Mouse (Mus musculus) embryonic fibroblast, embryonic 13.5 days (primary cell): Measurements from ENCODE around the gene Car2. TPM values are rescaled to one million over a fixed set of nuclear protein-coding genes. Genes with fewer than 3 reads are reported as not detected.

Experiments
- H3K27ac ChIP-seq: 2 replicates; pipeline ENCODE4 v1.5.1; 2012; ENCODE audit warnings: low read length, control low read depth, inconsistent platforms; ENCODE audit not compliant: insufficient read depth
- H3K4me1 ChIP-seq: 2 replicates; pipeline ENCODE4 v1.6.1; 2011; ENCODE audit warnings: low read length; ENCODE audit not compliant: control insufficient read depth, insufficient read depth
- H3K4me3 ChIP-seq: 2 replicates; pipeline ENCODE4 v1.5.1; 2011; ENCODE audit warnings: mild to moderate bottlenecking, control low read depth, low read length; ENCODE audit not compliant: insufficient read depth
- CTCF ChIP-seq: IDR thresholded peaks from 2 replicates; pipeline ENCODE4 v1.5.1; 2011; ENCODE audit warnings: mild to moderate bottlenecking, control low read depth, low read length, moderate library complexity, borderline replicate concordance; ENCODE audit not compliant: insufficient read depth
- POLR2A ChIP-seq: IDR thresholded peaks from 2 replicates; pipeline ENCODE4 v1.6.1; 2011; ENCODE audit warnings: low read depth, mild to moderate bottlenecking, control low read depth, low read length, moderate library complexity
- polyA plus RNA-seq: library from polyadenylated mRNA; stranded (reverse); fragments of >200 nt; gene quantifications from 2 replicates; pipeline ENCODE4 v1.2.4, GENCODE M21; 2011; ENCODE audit warnings: low read depth; ENCODE audit not compliant: missing spikeins, insufficient read length

The Car2 gene
- polyA plus RNA-seq, 1 experiment: 0.83 TPM

DNA sequence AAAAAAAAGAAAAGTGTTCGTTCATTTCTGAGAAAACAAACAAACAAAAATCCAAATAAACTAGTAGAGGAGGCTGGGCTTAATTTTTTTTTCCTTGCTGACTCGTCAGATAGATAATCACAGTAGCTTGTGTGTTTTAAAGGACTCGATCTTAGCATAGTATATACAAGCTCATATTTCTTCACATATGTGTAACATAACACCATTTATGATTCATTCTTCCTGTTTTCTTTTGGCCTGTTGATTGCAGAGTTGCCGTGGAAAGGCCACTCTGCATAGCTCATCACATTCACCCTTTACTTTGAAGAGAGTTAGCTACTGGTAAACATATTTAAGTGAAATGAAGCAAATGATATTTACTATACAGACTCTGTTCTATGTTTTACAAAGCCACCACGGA is 7.6 kb downstream of the Car2 start:
- no peak overlapping the region for H3K27ac ChIP-seq
- TF ChIP-seq CTCF (no peak), POLR2A (no peak)
- no peak overlapping the region for H3K4me3 ChIP-seq
- H3K4me1 ChIP-seq: no peaks in the 10 kb centered on the region

DNA sequence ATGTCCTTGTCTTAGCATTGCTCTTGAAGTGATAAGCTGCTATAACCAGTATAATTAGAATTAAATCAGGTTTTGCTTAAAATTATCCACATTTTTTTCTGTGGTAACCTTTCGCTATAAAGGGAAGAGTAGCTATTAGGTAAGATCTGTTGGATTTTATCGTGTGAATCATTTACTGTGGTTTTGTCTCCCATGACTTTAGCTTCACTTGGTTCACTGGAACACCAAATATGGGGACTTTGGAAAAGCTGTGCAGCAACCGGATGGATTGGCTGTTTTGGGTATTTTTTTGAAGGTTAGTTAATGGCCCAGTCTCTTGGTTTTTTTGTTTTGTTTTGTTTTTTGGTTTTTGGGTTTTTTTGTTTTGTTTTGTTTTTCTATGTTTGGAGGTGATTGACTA is 9.3 kb downstream of the Car2 start:
- Histone ChIP-seq H3K4me3 (no peak overlapping the region), H3K27ac (no peak overlapping the region), H3K4me1 (peaks cover 3% of the 10 kb centered on the region; the same call in 1 of the 2 replicates)
- no peak for TF ChIP-seq POLR2A
- TF ChIP-seq CTCF: no peak

DNA sequence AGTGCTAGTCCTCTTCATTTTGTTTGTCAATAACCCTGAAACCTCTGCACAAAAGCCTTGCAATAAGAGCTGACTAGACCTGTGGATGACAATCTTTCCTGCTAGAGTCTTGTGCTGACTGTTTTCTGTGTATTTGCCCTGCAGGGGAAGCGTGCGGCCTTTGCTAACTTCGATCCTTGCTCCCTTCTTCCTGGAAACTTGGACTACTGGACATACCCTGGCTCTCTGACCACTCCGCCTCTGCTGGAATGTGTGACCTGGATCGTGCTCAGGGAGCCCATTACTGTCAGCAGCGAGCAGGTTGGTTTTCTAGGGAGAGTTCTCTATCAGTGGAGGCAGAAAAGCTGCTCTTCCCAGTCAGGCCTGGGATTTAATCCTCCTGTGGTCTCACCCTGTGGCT is 11.7 kb downstream of the Car2 start:
- peaks cover 3% of the 10 kb centered on the region; the same call in 1 of the 2 replicates for H3K4me1 ChIP-seq
- TF ChIP-seq CTCF (no peak), POLR2A (no peak)

DNA sequence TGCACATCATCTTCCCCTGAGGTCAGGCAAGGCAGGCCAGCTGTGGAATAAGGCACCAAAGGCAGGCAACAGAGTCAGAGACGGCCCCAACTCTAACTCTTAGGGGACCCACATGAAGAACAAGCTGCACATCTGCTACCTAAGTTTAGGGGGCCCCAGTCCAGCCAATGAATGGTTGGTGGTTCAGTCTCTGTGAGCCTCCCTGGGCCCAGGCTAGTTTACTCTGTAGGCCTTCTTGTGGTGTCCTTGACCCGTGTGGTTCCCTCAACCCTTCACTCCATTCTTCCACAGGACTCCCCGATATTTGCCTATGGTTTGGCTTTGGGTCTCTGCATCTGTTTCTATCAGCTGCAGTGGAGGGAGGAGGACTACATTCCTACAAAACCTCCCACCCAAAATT is 17.3 kb downstream of the Car2 start:
- Histone ChIP-seq H3K27ac (no peak overlapping the region), H3K4me3 (no peak overlapping the region)
- TF ChIP-seq CTCF (no peak), POLR2A (no peak)

More for the DNA sequence above, 11.7 kb downstream of the Car2 start:
- Histone ChIP-seq H3K4me3 (no peak overlapping the region), H3K27ac (no peak overlapping the region)

DNA sequence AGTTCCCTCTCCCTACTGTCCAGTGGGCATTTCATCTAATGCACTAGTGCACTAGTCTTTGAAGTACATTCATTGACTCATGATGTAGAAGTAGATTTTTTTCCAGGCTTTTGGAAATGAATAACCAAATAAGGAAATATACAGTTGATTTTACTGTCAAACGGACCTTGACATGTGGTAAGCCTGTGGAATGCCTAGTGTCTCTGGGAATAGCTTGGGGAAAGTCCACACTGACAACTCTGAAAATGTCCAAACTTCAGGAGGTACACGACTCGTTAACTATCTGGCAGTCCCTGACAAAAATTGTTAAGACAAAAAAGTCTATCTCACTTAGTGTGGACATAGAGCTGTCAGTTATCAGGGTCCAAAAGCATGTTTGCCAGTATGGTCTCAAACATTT is 18.1 kb downstream of the Car2 start:
- Histone ChIP-seq H3K27ac (no peak overlapping the region), H3K4me3 (no peak overlapping the region), H3K4me1 (peaks cover 2% of the 10 kb centered on the region; the same call in 1 of the 2 replicates)
- TF ChIP-seq CTCF (no peak), POLR2A (no peak)

More for the DNA sequence above, 17.3 kb downstream of the Car2 start:
- H3K4me1 ChIP-seq: peaks cover 3% of the 10 kb centered on the region; the same call in 1 of the 2 replicates

DNA sequence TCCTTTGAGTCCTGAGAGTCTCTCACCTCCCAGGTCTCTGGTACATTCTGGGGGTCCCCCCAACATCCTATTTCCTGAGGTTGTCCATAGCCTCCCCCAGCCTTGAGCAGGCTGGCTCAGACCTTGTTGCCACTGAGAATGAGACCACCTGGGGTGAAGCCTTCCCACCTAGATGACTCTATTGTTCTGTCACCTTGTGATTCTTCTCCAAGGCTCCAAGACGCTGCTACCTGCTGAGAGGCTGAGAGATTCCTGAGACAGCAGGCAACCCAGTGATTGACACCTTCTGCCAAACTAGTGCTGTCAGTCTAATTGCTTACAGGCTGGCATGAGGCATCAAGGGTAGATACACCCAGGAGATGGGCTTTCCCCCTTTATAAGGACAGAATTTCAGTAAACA is 21.2 kb downstream of the Car2 start:
- Histone ChIP-seq H3K4me1 (no peaks in the 10 kb centered on the region), H3K27ac (no peak overlapping the region), H3K4me3 (no peak overlapping the region)
- TF ChIP-seq CTCF: no peak
- no peak for TF ChIP-seq POLR2A

DNA sequence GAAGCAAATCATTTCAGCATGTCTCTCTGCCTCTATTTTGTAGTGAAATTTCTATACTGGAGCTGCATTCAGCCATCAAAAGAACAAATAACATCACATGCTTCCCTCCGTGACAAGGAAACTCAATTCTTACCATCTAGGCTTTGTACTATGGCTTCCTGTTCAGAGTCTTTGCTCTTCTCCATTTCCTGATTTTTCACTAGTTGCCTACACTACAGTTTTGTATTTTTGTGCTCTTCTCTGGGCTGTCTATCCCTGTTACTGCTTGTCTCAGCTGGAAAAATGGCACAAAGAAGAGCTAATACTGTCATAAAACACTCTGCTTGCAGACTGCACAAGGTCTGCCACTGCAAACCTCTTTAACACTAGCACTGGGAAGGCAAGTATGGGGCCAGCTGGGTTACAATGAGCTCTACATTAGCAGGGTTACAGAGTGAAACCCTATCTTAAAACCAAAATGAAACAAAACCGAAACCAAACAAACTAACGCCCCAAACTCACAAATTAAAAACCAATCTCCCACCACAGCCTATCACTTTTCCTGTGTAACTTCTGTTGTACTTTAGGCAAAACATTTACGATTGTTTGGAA is 26.0 kb downstream of the Car2 start:
- no peak overlapping the region for H3K27ac ChIP-seq
- TF ChIP-seq CTCF (no peak), POLR2A (no peak)

DNA sequence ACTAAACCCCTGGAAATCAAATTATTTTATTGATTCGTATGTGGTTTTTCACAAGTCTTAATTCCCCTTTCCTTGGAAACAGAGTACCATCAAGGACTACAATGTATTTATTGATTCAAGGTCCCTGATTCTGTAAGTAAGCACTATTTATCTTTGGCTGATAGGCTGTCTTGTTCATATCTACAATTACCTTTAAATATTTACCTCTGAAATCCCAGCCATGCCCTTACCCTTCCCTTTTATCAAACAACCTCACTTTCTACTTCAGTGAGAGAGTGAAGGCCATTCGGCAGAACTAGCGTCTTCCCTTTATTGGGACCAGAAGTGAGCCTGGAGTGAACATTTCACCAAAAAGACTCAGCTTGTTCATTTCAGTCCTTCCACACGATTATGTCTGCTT is 27.7 kb downstream of the Car2 start:
- Histone ChIP-seq H3K4me1 (no peaks in the 10 kb centered on the region), H3K27ac (no peak overlapping the region), H3K4me3 (no peak overlapping the region)
- no peak for TF ChIP-seq POLR2A
- no peak for TF ChIP-seq CTCF

More for the DNA sequence above, 26.0 kb downstream of the Car2 start:
- Histone ChIP-seq H3K4me3 (no peak overlapping the region), H3K4me1 (no peaks in the 10 kb centered on the region)

DNA sequence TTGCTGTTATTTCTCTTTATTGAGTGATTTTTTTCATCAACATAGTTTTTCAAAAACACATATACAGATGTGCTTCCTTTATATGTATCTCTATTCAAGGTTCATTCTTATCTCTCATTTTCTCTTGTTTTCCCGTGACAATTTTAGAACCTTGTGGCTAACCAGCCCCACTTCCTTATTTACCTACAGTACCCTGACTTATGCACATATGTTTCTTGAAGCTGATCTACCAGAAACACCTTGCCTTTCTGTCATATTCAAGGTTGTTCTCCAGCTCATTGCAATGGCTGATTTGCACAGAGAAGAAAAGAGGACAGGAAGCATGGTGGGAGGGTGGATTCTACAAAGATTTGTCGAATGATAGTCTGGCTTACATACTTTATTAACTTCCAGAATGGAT is 29.3 kb downstream of the Car2 start:
- no peak overlapping the region for H3K27ac ChIP-seq
- no peaks in the 10 kb centered on the region for H3K4me1 ChIP-seq
- H3K4me3 ChIP-seq: no peak overlapping the region
- no peak for TF ChIP-seq CTCF
- no peak for TF ChIP-seq POLR2A

DNA sequence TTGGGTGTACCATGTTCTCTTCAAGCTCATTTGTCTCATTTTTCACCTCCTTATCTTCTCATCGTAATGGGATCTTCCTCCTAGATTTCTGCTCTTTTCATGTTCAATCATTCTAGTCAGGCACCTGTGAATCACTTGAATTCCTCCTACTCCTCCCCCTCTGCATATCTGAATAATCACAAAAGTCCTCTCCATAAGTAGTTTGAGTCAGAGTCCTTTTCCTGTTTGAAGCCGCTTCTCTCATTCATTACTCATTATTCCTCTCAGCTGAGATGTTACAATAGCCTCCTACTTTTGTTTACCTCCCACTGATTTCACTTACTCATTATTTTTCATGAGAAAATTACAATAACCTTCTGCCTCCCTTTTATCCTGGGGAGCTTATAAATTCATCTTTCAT is 31.2 kb downstream of the Car2 start:
- H3K4me1 ChIP-seq: no peaks in the 10 kb centered on the region
- no peak for TF ChIP-seq CTCF
- TF ChIP-seq POLR2A: no peak
- H3K27ac ChIP-seq: no peak overlapping the region
- H3K4me3 ChIP-seq: no peak overlapping the region

DNA sequence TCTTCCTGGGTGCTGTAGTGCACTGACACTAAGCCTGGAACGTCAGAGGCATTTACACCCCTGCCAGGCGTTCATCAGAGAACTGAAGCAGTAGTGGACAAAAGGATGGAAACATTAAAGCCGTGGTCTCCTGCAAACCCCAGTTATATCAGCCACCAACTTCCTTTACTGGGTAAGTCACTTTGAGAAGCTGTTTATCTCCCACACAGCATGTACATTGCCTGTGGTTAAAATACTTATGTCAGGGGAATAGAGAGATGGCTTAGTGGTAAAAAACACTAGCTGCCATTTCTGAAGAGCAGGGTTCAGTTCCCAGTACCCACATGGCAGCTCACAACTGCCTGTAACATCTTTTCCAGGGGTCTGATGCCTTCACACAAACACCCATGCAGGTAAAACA is 58.6 kb downstream of the Car2 start:
- TF ChIP-seq CTCF (no peak), POLR2A (no peak)
- no peak overlapping the region for H3K4me3 ChIP-seq
- no peak overlapping the region for H3K27ac ChIP-seq

DNA sequence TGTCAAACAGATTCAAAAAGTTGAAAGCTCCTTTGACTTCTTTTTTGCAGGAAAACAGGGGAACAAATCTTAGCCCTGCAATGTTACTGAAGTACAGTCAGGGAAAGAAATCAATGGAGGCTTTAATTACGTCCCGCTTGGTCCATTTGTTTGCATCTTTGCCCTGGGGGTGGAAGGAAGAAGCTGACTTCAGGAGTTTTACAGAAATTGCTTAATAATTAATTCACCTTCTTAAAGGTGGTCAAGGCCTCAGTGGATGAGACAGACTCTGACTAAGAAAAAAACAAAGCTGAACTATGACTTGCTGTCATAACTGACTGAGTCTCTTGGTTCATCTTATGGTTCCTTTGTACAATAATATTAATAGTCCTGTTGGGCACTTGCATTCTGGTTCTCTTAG is 59.6 kb downstream of the Car2 start:
- Histone ChIP-seq H3K4me1 (no peaks in the 10 kb centered on the region), H3K4me3 (no peak overlapping the region), H3K27ac (no peak overlapping the region)
- TF ChIP-seq POLR2A (no peak), CTCF (no peak)

More for the DNA sequence above, 58.6 kb downstream of the Car2 start:
- no peaks in the 10 kb centered on the region for H3K4me1 ChIP-seq
